Mouse (Mus musculus) neural tube, embryonic 13.5 days (tissue): Measurements from ENCODE around the gene Pax2. TPM values are rescaled to one million over a fixed set of nuclear protein-coding genes. Genes with fewer than 3 reads are reported as not detected.
A peak's percentile ranks its signal among the peaks of the same experiment; 100 is the strongest.

Source experiments
- ATAC-seq: fragments of 200-750 bp; cut with Nextera tagmentation; 2 replicates; pipeline ENCODE4 v1.8.0; 2017; ENCODE audit warnings: low read depth, mild to moderate bottlenecking, moderate TSS enrichment, moderate library complexity
- H3K27ac ChIP-seq: fragments of 300-500 bp; sonication (generic); replicated peaks from 2 replicates; pipeline ENCODE4 v1.5.1; 2015; ENCODE audit warnings: moderate library complexity, mild to moderate bottlenecking, inconsistent platforms
- H3K27me3 ChIP-seq: fragments of 300-500 bp; sonication (generic); 2 replicates; pipeline ENCODE4 v1.6.1; 2015; ENCODE audit warnings: mild to moderate bottlenecking, inconsistent platforms
- H3K36me3 ChIP-seq: fragments of 300-500 bp; sonication (generic); 2 replicates; pipeline ENCODE4 v1.6.1; 2015; ENCODE audit warnings: mild to moderate bottlenecking, inconsistent platforms
- H3K4me1 ChIP-seq: fragments of 300-500 bp; sonication (generic); replicated peaks from 2 replicates; pipeline ENCODE4 v1.6.1; 2015; ENCODE audit warnings: inconsistent platforms
- H3K4me2 ChIP-seq: fragments of 300-500 bp; sonication (generic); 2 replicates; pipeline ENCODE4 v1.6.1; 2015; ENCODE audit warnings: inconsistent platforms, mild to moderate bottlenecking, moderate library complexity
- H3K4me3 ChIP-seq: fragments of 300-500 bp; sonication (generic); 2 replicates; pipeline ENCODE4 v1.5.1; 2015; ENCODE audit warnings: mild to moderate bottlenecking, inconsistent platforms
- H3K9ac ChIP-seq: fragments of 300-500 bp; sonication (generic); 2 replicates; pipeline ENCODE4 v1.6.1; 2015; ENCODE audit warnings: moderate library complexity, mild to moderate bottlenecking, inconsistent platforms
- H3K9me3 ChIP-seq: fragments of 300-500 bp; sonication (generic); 2 replicates; pipeline ENCODE4 v1.6.1; 2016; ENCODE audit warnings: inconsistent platforms
- WGBS: fragments of 180-500 bp; shearing (Covaris S2); methylation state at CpG from one replicate; pipeline ENCODE4 v1.1.7; 2015; 5-methylcytosine and 5-hydroxymethylcytosine counted together
- polyA plus RNA-seq: library from polyadenylated mRNA; unstranded; fragments of >200 nt; fragmentation: Nextera tagmentation; extraction: Ambion mirVana; gene quantifications from 2 replicates; pipeline ENCODE4 v1.2.1, GENCODE M21; 2015

The Pax2 gene
- 25.2 and 28.2 TPM in 2 replicates for polyA plus RNA-seq

DNA sequence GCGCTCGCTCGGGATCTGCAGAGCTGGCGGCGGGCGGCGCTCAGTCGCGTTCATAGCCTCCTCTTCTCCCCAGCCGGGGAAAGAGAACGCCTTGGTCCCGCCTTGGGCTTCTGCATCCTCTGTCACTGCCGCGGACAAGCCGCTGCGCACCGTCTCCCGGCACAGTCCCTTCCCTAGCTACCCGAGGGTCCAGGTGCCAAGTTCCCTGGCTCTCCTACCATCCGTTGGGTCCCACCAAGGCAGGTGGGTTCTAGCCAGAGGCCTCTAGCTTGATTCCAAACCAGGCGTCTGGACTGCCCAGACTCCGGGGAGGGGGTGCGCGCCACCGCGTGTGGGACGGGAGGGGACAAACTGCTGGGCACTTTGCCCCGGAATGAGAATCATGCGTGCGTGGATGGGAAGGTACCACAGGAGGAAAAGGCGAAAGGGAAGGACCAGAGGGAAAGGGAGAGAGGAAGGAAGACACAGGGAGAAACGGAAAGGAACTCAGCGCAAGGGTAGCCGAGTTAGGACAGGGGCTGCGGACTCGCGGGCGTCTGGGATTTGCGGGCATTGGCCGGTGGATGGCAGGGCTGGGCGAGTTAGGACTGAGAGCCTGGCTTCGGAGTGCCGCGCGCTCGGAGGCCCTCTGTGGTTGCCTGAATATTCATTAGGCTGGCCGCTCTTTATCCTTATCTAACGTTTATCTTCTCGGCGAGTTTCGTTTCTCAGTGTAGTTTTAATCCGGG, at the start of gene Pax2:
Gene Pax2 (plus strand): TSS at position 353 of the 728 bp plus-strand sequence.
- Histone ChIP-seq H3K4me1 (peaks cover 51% of the 10 kb centered on the region), H3K27me3 (peaks cover 94% of the 10 kb centered on the region), H3K9me3 (no peaks in the 10 kb centered on the region), H3K36me3 (no peaks in the 10 kb centered on the region), H3K4me2 (peak within 1 kb of the TSS; percentile 57), H3K27ac (peak within 1 kb of the TSS; percentile 95), H3K9ac (peak within 1 kb of the TSS; percentile 82), H3K4me3 (peak within 1 kb of the TSS; percentile 56)
- WGBS, result under 1% methylated on average over 52 of the region's 52 CpGs
- ATAC-seq, result peak; percentile 66

- Histone ChIP-seq H3K27ac (no peak overlapping the region), H3K36me3 (no peaks in the 10 kb centered on the region), H3K9me3 (no peaks in the 10 kb centered on the region), H3K4me3 (no peak overlapping the region), H3K9ac (no peak overlapping the region), H3K27me3 (peaks cover 63% of the 10 kb centered on the region), H3K4me1 (no peaks in the 10 kb centered on the region), H3K4me2 (no peak overlapping the region)
- WGBS, result 69% methylated on average over 3 of the region's 3 CpGs
- no peak for ATAC-seq
These were observed 47.0 kb upstream of the Pax2 start for GRCm38 (mm10) chr19:44708885-44709284.

- H3K4me2 ChIP-seq, result 0 out of 2 replicates have a peak overlapping the region, but pooled peaks have one; percentile 4
These were observed 38.9 kb upstream of the Pax2 start for GRCm38 (mm10) chr19:44716731-44717600.

DNA sequence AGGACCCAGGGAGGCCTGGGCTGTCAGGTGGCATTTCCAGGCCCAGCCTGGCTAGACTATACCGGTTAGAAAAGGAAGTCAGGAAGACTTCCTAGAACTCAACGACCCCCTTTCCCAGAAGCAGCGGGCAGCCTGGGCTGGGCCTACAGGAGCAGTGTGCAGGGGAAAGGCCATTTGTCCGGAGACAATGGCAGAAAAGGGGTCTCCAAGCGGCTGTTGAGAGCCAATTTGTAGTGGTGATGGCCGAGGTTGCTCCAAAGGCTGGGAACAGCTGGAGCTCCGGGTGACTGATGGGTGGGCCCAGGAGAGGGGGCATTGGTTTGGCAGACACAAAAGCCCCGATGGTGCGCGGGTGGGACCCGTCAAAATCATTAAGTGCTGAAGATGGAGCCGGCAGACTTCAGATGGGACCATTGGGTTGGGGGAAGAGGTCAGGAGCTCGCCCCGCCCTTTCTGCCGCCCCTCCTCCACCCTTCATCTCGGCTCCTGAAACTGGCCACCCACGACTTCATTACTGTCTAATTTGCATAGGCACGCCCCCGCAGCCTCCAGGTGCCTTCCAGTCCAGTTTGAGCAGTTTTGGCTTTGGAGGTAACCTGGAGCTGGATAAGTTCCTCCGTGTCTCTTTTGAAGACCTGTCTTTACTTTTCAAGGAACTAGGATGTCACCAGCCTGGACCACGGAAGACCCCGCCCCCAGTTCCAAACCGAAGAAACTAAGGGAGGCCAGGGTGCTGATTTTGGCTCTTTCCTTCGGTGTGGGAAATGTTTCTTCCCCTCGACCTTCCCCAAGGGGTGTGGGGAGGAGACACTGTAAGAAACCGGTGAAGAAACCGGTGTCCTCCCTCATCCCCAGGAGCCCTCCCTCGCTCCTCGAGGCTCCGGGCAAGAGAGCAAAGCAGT, 36.3 kb upstream of the Pax2 start:
- Histone ChIP-seq H3K9ac (peak overlapping the region; percentile 65), H3K4me1 (peaks cover 47% of the 10 kb centered on the region), H3K27me3 (peaks cover 81% of the 10 kb centered on the region), H3K4me2 (peak overlapping the region; percentile 69), H3K36me3 (no peaks in the 10 kb centered on the region), H3K27ac (peak overlapping the region; percentile 49), H3K9me3 (no peaks in the 10 kb centered on the region), H3K4me3 (peak overlapping the region; percentile 37)
- WGBS, result 1% methylated on average over 30 of the region's 30 CpGs
- ATAC-seq, result 0 out of 2 replicates have a peak, but pooled peaks have one; percentile 3

More at GRCm38 (mm10) chr19:44716731-44717600, 38.9 kb upstream of the Pax2 start:
- H3K36me3 ChIP-seq, result no peaks in the 10 kb centered on the region
- no peaks in the 10 kb centered on the region for H3K9me3 ChIP-seq
- WGBS, result 46% methylated on average over 22 of the region's 22 CpGs
- peaks cover 27% of the 10 kb centered on the region for H3K4me1 ChIP-seq
- peak overlapping the region; percentile 42; the same call in 1 of the 2 replicates for H3K27ac ChIP-seq
- ATAC-seq, result 0 out of 2 replicates have a peak, but pooled peaks have one; percentile 23
- H3K27me3 ChIP-seq, result peaks cover 69% of the 10 kb centered on the region
- peak overlapping the region; percentile 4; the same call in 1 of the 2 replicates for H3K9ac ChIP-seq
- no peak overlapping the region for H3K4me3 ChIP-seq

DNA sequence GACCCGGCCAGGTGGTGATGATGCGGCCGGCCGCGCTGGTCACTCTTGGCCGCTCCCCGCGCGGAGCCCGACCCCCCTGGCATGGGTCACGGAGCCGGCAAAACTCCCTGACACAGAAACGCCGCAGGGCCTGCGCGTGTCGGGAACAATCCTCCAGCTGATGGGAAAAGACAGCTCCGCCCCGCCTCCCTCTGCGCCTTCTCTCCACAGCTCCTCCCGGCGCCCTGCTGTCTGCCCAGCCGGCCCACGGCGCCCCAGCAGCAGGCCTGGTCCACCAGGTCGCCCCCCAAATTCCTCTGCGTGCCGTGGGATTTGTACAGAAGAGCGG, 35.7 kb upstream of the Pax2 start:
- peak overlapping the region; percentile 49 for H3K27ac ChIP-seq
- peaks cover 84% of the 10 kb centered on the region for H3K27me3 ChIP-seq
- 0 out of 2 replicates have a peak, but pooled peaks have one; percentile 16 for ATAC-seq
- under 1% methylated on average over 28 of the region's 29 CpGs for WGBS
- H3K9me3 ChIP-seq, result no peaks in the 10 kb centered on the region
- no peaks in the 10 kb centered on the region for H3K36me3 ChIP-seq
- H3K4me1 ChIP-seq, result peaks cover 48% of the 10 kb centered on the region
- H3K4me3 ChIP-seq, result peak overlapping the region; percentile 37
- peak overlapping the region; percentile 65 for H3K9ac ChIP-seq
- peak overlapping the region; percentile 69 for H3K4me2 ChIP-seq

- Histone ChIP-seq H3K27ac (peak overlapping the region; percentile 61), H3K36me3 (no peaks in the 10 kb centered on the region), H3K4me3 (peak overlapping the region; percentile 13), H3K4me2 (peak overlapping the region; percentile 50), H3K9me3 (no peaks in the 10 kb centered on the region), H3K9ac (peak overlapping the region; percentile 53), H3K27me3 (peaks cover 88% of the 10 kb centered on the region), H3K4me1 (peaks cover 43% of the 10 kb centered on the region)
- peak; percentile 48 for ATAC-seq
- WGBS, result under 1% methylated on average over 36 of the region's 36 CpGs
These were observed 32.0 kb upstream of the Pax2 start for GRCm38 (mm10) chr19:44723611-44724440.

DNA sequence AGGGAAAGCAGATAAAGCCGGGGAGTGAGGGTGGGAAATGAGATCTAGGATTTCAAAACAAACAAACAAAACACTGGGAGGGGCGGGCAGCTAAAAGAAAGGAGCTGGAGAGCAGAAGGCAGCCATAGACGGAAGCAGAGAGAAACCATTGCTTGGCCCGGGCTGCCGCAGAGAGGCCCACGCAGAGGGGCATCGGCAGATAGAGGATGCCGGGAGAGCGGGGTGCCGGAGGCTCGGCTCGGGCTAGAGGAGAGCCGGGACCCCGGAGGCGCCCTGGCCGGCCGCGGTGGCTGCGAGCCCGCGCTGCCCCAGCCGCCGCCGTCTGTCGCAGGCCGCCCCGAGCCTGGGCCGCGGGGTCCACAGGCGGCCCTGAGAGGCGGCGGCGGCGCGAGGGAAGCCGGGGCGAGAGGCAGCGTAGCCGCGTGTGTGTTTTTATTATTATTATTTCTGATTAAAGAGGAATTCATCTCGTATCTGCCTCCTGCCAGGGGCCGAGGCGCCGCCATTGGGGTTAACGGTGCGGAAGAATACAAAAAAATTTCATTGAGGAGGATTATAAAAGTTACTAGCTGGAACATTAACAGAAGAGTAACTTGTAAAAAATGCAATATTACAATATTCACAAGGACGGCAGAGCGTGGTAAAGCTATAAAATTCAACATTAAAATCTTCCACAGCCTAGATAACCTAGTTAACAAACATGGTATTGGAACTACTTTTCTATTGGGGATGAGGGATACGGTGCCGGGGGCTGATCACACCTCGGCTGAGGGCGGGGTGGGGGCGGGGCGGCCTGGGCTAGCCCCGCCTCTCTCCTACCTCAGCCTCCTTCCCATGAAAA, 29.7 kb upstream of the Pax2 start:
- peak; percentile 59 for ATAC-seq
- H3K9ac ChIP-seq, result peak overlapping the region; percentile 77
- peaks cover 26% of the 10 kb centered on the region for H3K4me1 ChIP-seq
- H3K27ac ChIP-seq, result peak overlapping the region; percentile 82
- H3K27me3 ChIP-seq, result peaks cover 84% of the 10 kb centered on the region
- H3K36me3 ChIP-seq, result no peaks in the 10 kb centered on the region
- H3K4me3 ChIP-seq, result peak overlapping the region; percentile 49
- H3K4me2 ChIP-seq, result peak overlapping the region; percentile 62
- no peaks in the 10 kb centered on the region for H3K9me3 ChIP-seq
- WGBS, result under 1% methylated on average over 55 of the region's 55 CpGs

- Histone ChIP-seq H3K9me3 (no peaks in the 10 kb centered on the region), H3K36me3 (no peaks in the 10 kb centered on the region), H3K27me3 (peaks cover 96% of the 10 kb centered on the region), H3K27ac (no peak overlapping the region), H3K9ac (no peak overlapping the region), H3K4me3 (peak overlapping the region; percentile 24), H3K4me1 (peaks cover 20% of the 10 kb centered on the region), H3K4me2 (peak overlapping the region; percentile 52)
- WGBS, result under 1% methylated on average over 21 of the region's 21 CpGs
- ATAC-seq, result no peak
These were observed 21.7 kb upstream of the Pax2 start for GRCm38 (mm10) chr19:44734116-44734515.

GRCm38 (mm10) chr19:44734682-44735081, 21.2 kb upstream of the Pax2 start:
- no peak overlapping the region; the same call in 1 of the 2 replicates for H3K27ac ChIP-seq
- H3K4me3 ChIP-seq, result peak overlapping the region; percentile 24
- no peak for ATAC-seq
- H3K4me1 ChIP-seq, result peaks cover 21% of the 10 kb centered on the region
- peak overlapping the region; percentile 52 for H3K4me2 ChIP-seq
- H3K9ac ChIP-seq, result peak overlapping the region; percentile 45
- WGBS, result under 1% methylated on average over 33 of the region's 33 CpGs
- no peaks in the 10 kb centered on the region for H3K9me3 ChIP-seq
- peaks cover 97% of the 10 kb centered on the region for H3K27me3 ChIP-seq
- H3K36me3 ChIP-seq, result no peaks in the 10 kb centered on the region

- ATAC-seq, result no peak
- 2% methylated on average over 16 of the region's 16 CpGs for WGBS
- no peaks in the 10 kb centered on the region for H3K36me3 ChIP-seq
- peak overlapping the region; percentile 29 for H3K4me2 ChIP-seq
- H3K27ac ChIP-seq, result peak overlapping the region; percentile 79
- H3K9ac ChIP-seq, result no peak overlapping the region
- H3K4me1 ChIP-seq, result peaks cover 42% of the 10 kb centered on the region
- no peaks in the 10 kb centered on the region for H3K9me3 ChIP-seq
- H3K4me3 ChIP-seq, result no peak overlapping the region
- H3K27me3 ChIP-seq, result peaks cover 100% of the 10 kb centered on the region
These were observed 15.5 kb upstream of the Pax2 start for GRCm38 (mm10) chr19:44740300-44740699.
